Mouse (Mus musculus) spleen, adult 2 months (tissue): Measurements from ENCODE around the gene Adprm.

Experiments used
- CTCF ChIP-seq: fragments of 200-500 bp; IDR thresholded peaks from 2 replicates; pipeline ENCODE4 v1.5.1; 2011; ENCODE audit warnings: mild to moderate bottlenecking, inconsistent platforms; ENCODE audit not compliant: insufficient read depth, insufficient read length, insufficient replicate concordance; ENCODE audit errors: extremely low read depth
- POLR2A ChIP-seq: fragments of 200-500 bp; IDR thresholded peaks from 2 replicates; pipeline ENCODE4 v1.6.1; 2011; ENCODE audit warnings: low read depth, low read length, inconsistent platforms

- no peak for TF ChIP-seq CTCF
- no peak for TF ChIP-seq POLR2A
Observed at GRCm38 (mm10) chr11:67011635-67012034, 40.8 kb downstream of the Adprm start.
